Mouse (Mus musculus): ENCODE results near the gene Bloc1s4.

GRCm38 (mm10) chr5:36727776-36728175, 20.7 kb downstream of the Bloc1s4 start:
- TF ChIP-seq MAFK (IDR thresholded peaks at IDR 0.05; ENCODE audit: insufficient read depth, low read depth, low read length) (no peak), CHD2 (IDR thresholded peaks at IDR 0.05; ENCODE audit: low read depth, low read length) (no peak)

Measured in ES-E14 (cell line).